Mouse (Mus musculus): Measurements from ENCODE around the gene Mcm2. TPM values are rescaled to one million over a fixed set of nuclear protein-coding genes. Genes with fewer than 3 reads are reported as not detected.

Gene Mcm2
- total and polyA plus RNA-seq, 2 experiments from 2014 or later, result 21.7 to 37.0 TPM

- H3K4me2 ChIP-seq (ENCODE audit: low read depth, low read length), result no peak overlapping the region
- H3K4me1 ChIP-seq (ENCODE audit: insufficient read depth, low read length), result no peaks in the 10 kb centered on the region
- peak; percentile 6; the same call in 1 of the 2 replicates for ATAC-seq
- DNase-seq (ENCODE audit: low spot score), result no peak
- no peaks in the 10 kb centered on the region for H3K9me3 ChIP-seq (ENCODE audit: low read length)
- H3K4me3 ChIP-seq (ENCODE audit: low read length), result no peak overlapping the region
- H3K27me3 ChIP-seq (ENCODE audit: insufficient read depth, low read length), result no peaks in the 10 kb centered on the region
- H3K36me3 ChIP-seq (ENCODE audit: insufficient read depth, low read length), result peaks cover 37% of the 10 kb centered on the region
- 54% methylated on average over 4 of the region's 4 CpGs for WGBS
- no peak overlapping the region for H3K9ac ChIP-seq (replicated peaks; ENCODE audit: low read length)
- peak; percentile 58 for TF ChIP-seq CTCF (IDR thresholded peaks at IDR 0.05; ENCODE audit: low read depth)
- H3K27ac ChIP-seq, result no peak overlapping the region
These were observed 49.3 kb downstream of the Mcm2 start for GRCm38 (mm10) chr6:88849270-88849669.

DNA sequence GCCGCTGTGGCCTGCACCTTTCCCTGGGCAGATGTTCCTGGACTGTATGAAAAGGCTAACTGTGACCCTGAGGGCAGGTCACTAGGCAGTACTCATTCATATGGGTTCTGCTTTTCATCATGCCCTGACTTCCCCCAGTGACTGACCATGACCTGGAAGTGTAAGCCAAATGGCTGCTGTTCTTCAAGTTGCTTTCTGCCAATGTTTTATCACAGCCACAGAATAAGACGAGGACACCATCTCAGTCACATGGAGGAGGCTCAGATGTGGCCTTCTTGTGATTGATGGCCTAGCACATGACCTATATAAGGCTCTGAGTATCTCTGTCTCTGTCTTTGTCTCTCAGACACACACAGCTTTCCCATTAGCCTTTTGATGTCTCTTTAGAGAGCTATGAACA is 51.0 kb downstream of the Mcm2 start:
- WGBS, result 65% methylated on average over 2 of the region's 2 CpGs
- Histone ChIP-seq H3K4me2 (ENCODE audit: low read depth, low read length) (no peak overlapping the region), H3K4me3 (ENCODE audit: low read length) (no peak overlapping the region), H3K36me3 (ENCODE audit: insufficient read depth, low read length) (peaks cover 32% of the 10 kb centered on the region), H3K4me1 (ENCODE audit: insufficient read depth, low read length) (no peaks in the 10 kb centered on the region), H3K27ac (no peak overlapping the region), H3K9me3 (ENCODE audit: low read length) (no peaks in the 10 kb centered on the region), H3K9ac (replicated peaks; ENCODE audit: low read length) (no peak overlapping the region), H3K27me3 (ENCODE audit: insufficient read depth, low read length) (no peaks in the 10 kb centered on the region)
- no peak for ATAC-seq
- TF ChIP-seq CTCF (IDR thresholded peaks at IDR 0.05; ENCODE audit: low read depth), result no peak
- no peak for DNase-seq (ENCODE audit: low spot score)

DNA sequence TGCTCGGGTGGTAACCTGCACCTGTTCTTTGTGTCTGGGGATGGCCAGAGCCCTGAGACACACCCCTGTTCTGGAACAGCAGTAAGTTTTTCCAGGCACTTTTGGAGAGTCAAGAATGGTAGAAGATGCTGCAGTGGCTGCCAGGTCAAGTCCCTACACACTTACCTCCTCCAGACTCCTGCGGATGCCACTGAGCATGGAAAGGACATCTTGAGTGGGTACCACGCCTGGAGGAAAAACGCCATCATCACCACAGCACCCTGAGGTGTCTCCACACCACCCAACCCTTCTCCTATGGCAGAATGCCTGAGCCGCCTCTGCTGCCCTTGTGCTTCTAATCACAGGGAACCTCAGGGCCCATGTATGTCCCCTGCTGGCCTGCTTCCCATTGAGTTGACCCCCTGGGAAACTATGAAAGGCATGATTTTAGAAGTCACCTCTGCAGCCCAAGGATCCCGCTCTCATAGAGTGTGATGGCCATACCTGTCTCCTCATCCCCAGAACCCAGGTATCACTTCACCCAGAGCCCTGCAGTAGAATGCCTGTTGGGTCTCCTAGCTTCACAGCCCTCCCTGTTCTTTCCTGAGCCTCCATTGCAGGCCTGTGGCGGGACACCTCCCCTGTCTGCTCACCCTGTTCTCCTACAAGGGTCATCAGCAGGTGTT is 53.5 kb downstream of the Mcm2 start:
- Histone ChIP-seq H3K4me1 (ENCODE audit: insufficient read depth, low read length) (peaks cover 10% of the 10 kb centered on the region), H3K27me3 (ENCODE audit: insufficient read depth, low read length) (no peaks in the 10 kb centered on the region), H3K4me3 (ENCODE audit: low read length) (no peak overlapping the region), H3K36me3 (ENCODE audit: insufficient read depth, low read length) (peaks cover 24% of the 10 kb centered on the region), H3K4me2 (ENCODE audit: low read depth, low read length) (no peak overlapping the region), H3K27ac (no peak overlapping the region), H3K9ac (replicated peaks; ENCODE audit: low read length) (no peak overlapping the region), H3K9me3 (ENCODE audit: low read length) (no peaks in the 10 kb centered on the region)
- DNase-seq (ENCODE audit: low spot score) (no peak), ATAC-seq (no peak)
- WGBS, result 86% methylated on average over 7 of the region's 7 CpGs
- no peak for TF ChIP-seq CTCF (IDR thresholded peaks at IDR 0.05; ENCODE audit: low read depth)

- DNase-seq (ENCODE audit: low spot score) (no peak), ATAC-seq (no peak)
- no peaks in the 10 kb centered on the region for H3K27me3 ChIP-seq (ENCODE audit: insufficient read depth, low read length)
- H3K36me3 ChIP-seq (ENCODE audit: insufficient read depth, low read length), result peaks cover 22% of the 10 kb centered on the region
- H3K27ac ChIP-seq, result no peak overlapping the region
- no peak overlapping the region for H3K4me3 ChIP-seq (ENCODE audit: low read length)
- 81% methylated on average over 9 of the region's 9 CpGs for WGBS
- H3K4me1 ChIP-seq (ENCODE audit: insufficient read depth, low read length), result peaks cover 10% of the 10 kb centered on the region
- H3K9me3 ChIP-seq (ENCODE audit: low read length), result no peaks in the 10 kb centered on the region
- no peak for TF ChIP-seq CTCF (IDR thresholded peaks at IDR 0.05; ENCODE audit: low read depth)
- H3K4me2 ChIP-seq (ENCODE audit: low read depth, low read length), result no peak overlapping the region
- no peak overlapping the region for H3K9ac ChIP-seq (replicated peaks; ENCODE audit: low read length)
These were observed 54.5 kb downstream of the Mcm2 start for GRCm38 (mm10) chr6:88843781-88844725.

DNA sequence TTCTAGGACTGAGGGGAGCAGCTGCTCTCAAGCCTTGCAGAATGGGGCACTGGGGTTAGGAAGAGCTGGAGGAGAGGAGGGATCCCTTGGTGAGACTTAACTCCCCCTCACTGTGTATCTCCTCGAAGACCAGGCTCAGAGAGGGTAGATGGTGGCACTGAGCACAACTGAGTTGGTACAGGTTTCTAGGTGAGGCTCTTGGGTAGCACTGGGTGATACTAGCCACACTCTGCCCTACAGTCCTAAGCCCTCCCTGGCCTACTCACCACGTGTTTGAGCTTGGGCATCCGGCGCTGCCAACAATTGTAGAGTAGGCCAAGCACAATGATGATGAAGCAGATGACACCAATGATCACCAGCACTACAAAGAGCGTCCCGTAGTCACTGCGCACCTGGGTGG is 55.3 kb downstream of the Mcm2 start:
- Histone ChIP-seq H3K4me3 (ENCODE audit: low read length) (no peak overlapping the region), H3K27ac (peak overlapping the region; percentile 81), H3K4me2 (ENCODE audit: low read depth, low read length) (peak overlapping the region; percentile 84; the same call in 1 of the 2 replicates), H3K4me1 (ENCODE audit: insufficient read depth, low read length) (peaks cover 10% of the 10 kb centered on the region), H3K27me3 (ENCODE audit: insufficient read depth, low read length) (no peaks in the 10 kb centered on the region), H3K9ac (replicated peaks; ENCODE audit: low read length) (no peak overlapping the region), H3K9me3 (ENCODE audit: low read length) (no peaks in the 10 kb centered on the region), H3K36me3 (ENCODE audit: insufficient read depth, low read length) (peaks cover 21% of the 10 kb centered on the region; the same call in 1 of the 2 replicates)
- no peak for TF ChIP-seq CTCF (IDR thresholded peaks at IDR 0.05; ENCODE audit: low read depth)
- ATAC-seq (no peak), DNase-seq (ENCODE audit: low spot score) (no peak)
- 68% methylated on average over 7 of the region's 7 CpGs for WGBS

GRCm38 (mm10) chr6:88842731-88843151 is 55.8 kb downstream of the Mcm2 start:
- peaks cover 10% of the 10 kb centered on the region for H3K4me1 ChIP-seq (ENCODE audit: insufficient read depth, low read length)
- DNase-seq (ENCODE audit: low spot score) (peak; percentile 76), ATAC-seq (peak; percentile 12)
- peak overlapping the region; percentile 81 for H3K27ac ChIP-seq
- TF ChIP-seq CTCF (IDR thresholded peaks at IDR 0.05; ENCODE audit: low read depth), result 0 out of 2 replicates have a peak, but pooled peaks have one; percentile 18
- no peaks in the 10 kb centered on the region for H3K27me3 ChIP-seq (ENCODE audit: insufficient read depth, low read length)
- peak overlapping the region; percentile 49 for H3K9ac ChIP-seq (replicated peaks; ENCODE audit: low read length)
- no peaks in the 10 kb centered on the region for H3K9me3 ChIP-seq (ENCODE audit: low read length)
- H3K36me3 ChIP-seq (ENCODE audit: insufficient read depth, low read length), result peaks cover 21% of the 10 kb centered on the region; the same call in 1 of the 2 replicates
- WGBS, result 1% methylated on average over 32 of the region's 32 CpGs
- H3K4me2 ChIP-seq (ENCODE audit: low read depth, low read length), result peak overlapping the region; percentile 84
- H3K4me3 ChIP-seq (ENCODE audit: low read length), result peak overlapping the region; percentile 61

All from hindbrain, postnatal 0 days (tissue).